Mouse (Mus musculus) cerebellum, adult 18-20 months (tissue): Measurements from ENCODE around the gene Rps28.

Experiments
- DNase-seq, 2 experiments: peaks; one replicate each; pipeline ENCODE4 v3.0.0; 2021

The Rps28 gene

GRCm38 (mm10) chr17:33811142-33811516 is 13.2 kb downstream of the Rps28 start:
- DNase-seq = no peak

DNA sequence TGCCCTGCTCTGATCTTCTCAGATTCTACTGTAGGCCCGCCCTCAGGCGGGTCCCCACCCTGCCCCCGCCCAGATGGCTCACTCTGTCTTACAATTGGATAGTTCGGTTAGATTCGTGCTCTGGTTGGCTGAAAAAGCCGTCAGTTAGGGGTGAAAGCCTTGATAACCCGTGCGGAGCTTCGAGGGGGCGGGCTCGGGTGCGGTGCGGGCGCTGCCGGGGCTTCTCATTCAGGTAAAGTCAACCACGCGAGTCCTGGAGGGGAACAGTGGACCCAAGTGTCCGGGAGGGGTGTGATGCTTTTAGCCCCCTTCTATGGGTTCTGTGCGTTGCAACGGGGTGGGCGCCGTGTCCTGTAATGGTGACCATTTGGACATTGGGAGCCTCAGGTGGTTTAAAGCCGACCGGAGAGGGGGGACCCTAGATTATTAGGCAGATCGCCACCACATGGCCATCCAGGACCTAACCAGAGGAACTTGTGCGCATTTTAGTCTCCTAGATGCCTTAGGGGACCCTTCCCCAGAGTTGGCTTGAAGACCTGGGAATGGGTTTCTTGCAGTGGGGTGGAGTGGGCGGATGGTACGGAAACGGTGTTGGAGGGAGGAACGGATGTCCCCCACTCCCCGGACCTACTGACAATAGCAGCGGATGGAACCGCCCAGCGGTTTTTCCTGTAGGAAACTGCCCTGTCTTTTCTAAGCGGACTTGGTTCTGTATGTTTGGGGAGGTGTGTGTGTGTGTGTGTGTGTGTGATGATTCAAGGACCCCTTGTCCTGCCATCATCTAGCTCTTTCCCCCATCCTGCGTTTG is 13.8 kb downstream of the Rps28 start, which contains the start of gene Kank3:
Gene Kank3 (plus strand): TSS at position 186 of the 808 bp plus-strand sequence.
- DNase-seq = peak; percentile 73 to 81

GRCm38 (mm10) chr17:33808192-33808591 is 16.2 kb downstream of the Rps28 start:
- DNase-seq = no peak

DNA sequence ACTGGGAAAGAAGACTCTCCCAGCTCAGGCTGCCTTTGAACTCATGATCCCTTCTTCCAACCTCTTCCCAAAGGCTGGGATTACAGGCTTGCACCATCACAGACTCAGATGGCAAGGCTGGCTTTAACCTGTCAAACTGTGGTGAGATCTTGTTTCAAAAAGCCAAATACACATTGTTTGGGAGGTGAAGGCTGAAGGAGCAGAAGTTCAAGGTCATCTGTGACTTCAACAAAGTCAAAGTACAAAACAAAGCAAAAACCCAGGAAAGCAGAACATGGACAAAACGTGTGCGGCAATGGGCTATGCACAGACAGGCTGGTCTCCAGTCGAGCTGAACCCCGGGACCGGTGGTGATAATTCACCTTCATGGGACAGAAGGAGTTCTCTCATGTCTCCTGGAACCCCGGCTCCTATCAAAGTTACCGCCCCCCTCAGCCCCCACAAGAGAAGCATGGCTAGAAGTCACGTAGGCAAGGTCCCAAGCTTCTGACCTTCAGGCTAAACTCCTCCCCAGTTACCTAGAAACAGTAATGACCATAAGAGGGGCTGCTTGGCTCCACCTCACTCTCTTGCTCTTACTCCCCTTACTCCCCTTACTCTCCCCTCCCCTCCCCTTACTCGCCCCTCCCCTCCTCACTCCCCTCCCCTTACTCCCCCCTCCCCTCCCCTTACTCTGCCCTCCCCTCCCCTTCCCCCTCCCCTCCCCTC is 17.0 kb downstream of the Rps28 start:
- DNase-seq = no peak

DNA sequence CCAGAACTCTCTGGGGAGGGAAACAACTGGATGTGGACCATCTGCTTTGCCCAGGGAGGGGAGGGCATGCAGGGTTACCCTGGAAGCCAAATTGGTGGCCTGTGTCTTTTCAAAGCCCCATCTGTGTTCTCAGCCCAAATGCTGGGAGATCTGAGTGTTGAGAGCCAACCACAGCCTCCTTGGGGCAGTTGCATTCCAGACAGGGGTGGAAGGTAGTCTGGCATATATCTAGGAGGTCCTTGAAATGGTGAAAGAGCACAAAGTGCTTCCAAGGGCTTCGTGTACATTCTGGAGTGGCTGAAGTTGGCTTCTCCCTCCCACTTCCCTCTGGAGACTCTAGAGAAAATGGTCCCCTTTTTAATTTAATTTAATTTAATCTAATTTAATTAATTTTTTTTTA is 19.6 kb downstream of the Rps28 start:
- DNase-seq = no peak

DNA sequence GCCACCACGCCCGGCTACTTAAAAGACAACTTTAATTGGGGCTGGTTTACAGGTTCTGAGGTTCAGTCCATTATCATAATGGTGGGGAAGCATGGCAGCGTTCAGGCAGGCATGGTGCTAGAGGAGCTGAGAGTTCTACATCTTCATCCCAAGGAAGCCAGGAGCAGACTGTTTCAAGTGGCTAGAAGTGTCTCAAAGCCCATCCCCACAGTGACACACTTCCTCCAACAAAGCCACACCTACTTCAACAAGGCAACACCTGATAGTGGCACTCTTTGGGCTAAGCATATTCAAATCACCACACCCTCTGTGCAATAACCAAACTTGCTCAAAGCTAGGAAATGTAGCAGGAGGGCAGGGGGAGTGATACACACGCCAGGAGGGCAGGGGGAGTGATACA is 20.2 kb downstream of the Rps28 start:
- DNase-seq = no peak

- DNase-seq = no peak
Observed at GRCm38 (mm10) chr17:33802221-33802620, 22.1 kb downstream of the Rps28 start.

DNA sequence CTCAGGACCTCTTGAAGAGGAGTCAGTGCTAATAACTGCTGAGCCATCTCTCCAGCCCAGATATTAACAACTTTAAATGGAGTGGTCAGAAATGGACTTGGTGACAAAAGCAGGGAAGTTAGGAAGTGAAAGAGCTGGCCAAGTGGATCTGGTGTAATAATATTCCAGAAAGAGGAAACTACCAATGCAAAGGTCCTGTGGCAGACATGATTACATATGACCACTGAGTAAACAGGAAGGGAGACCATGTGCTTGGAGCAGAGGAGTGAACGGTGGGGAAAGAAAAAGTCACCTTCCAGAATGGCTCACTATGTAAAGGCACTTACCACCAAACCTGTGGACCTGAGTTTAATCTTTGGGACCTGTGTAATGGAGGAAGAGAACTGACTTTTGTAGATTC is 25.1 kb downstream of the Rps28 start:
- DNase-seq = no peak

DNA sequence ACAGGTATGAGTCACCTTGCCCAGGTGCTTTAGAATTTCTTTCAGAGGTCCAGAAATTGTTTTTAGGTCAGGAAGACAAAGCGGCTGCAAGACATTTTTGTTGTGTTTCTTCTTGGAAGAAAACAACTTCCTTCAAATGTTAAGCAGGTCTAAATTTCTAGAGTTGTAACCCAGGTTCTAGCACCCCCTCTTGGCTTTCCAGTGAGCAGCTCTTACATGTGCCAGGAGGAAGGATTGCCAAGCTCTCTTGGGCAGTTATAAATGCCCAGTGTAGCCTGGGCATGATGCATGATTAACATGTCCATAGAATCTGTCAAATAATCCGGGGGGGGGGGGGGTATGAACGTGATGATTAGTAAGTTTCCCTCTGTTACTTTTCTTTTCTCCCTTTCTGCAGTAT is 26.1 kb downstream of the Rps28 start:
- no peak for DNase-seq

- no peak for DNase-seq
Observed at GRCm38 (mm10) chr17:33788732-33789131, 35.6 kb downstream of the Rps28 start.

GRCm38 (mm10) chr17:33786375-33786774 is 38.0 kb downstream of the Rps28 start:
- DNase-seq = no peak

GRCm38 (mm10) chr17:33784939-33785338 is 39.4 kb downstream of the Rps28 start:
- no peak for DNase-seq

GRCm38 (mm10) chr17:33783408-33783807 is 41.0 kb downstream of the Rps28 start:
- DNase-seq = peak in 1 of 2 experiments; percentile 7

DNA sequence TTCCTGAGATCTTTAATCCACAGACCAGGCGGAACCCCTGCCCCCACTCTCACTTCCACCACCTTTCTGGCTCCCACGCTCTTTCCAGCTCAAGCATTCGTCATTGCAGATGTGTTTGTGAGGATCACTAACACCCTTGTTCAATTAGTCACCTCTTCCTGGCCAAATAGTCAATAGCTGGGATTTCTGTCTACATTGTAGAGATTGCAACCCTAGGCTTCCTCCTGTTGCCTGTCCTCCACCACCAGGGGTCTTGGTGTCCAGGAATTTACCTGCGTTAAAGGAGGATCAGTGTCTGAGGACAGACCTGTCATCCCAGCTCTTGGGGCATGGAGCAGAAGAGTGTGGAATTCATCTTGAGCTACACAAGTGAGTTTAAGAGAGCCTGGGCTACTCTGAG is 42.3 kb downstream of the Rps28 start:
- DNase-seq = no peak

DNA sequence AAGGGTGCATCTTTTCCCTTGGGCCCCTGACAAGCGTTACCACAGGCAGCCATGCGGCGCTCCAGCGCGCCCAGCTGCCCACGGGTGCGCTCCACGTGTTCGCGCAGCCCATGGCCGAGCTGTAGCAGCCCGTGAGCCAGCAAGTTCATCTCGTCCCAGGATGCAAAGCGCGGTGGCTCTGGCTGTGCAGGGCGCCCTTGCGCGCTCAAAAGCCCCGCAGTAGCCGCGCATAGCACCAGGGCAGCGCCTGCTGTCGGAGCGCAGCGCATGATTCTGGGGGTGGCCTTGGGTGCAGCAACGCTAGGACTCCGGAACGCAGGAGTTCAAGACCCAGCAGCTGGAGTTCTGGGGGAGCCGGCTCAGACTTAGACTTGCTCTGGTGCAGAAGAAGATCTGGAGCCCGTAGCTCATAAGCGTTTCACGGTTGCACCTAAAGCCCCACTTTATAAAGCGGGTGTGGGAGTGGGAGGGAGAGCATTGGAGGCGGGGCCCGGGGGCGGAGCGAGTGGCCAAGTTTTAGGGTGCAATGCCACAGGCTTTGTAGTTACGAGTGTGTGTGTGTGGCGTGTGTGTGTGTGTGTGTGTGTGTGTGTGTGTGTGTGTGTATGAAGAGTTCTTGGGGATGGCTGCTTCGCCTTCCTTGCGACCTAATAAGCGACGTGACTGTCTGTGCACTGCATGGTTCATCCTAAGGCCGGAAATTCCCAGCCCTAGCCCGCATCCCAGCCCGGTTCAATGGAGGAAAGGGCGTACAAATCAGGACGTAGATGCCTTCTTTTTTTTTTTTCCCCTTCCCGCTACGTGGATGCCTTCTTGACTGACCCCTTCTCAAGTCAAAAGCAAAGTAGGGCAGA is 43.0 kb downstream of the Rps28 start, which contains the start of gene Angptl4:
Gene Angptl4 (minus strand): TSS at position 707 of the 854 bp plus-strand sequence.
- peak; percentile 20 to 30 for DNase-seq

- DNase-seq = no peak
Observed at GRCm38 (mm10) chr17:33780431-33780830, 43.9 kb downstream of the Rps28 start.

DNA sequence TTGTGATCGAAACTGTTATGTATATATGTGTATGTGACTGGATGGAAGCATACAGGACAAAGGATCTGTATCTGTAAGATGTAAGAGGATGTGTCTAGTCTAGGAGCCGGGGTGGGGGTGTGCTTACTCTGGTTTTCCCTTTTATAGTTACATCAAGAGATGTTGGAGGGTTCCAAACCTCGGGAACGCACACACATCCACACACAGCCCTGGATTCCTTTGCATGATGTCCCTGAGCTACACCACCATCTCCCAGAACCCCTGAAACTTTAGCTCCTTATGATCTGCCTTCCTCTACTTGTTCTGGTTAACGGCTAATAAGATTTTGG is 44.4 kb downstream of the Rps28 start:
- DNase-seq = no peak

GRCm38 (mm10) chr17:33779271-33779966 is 44.9 kb downstream of the Rps28 start:
- peak; percentile 40 to 42 for DNase-seq

- no peak for DNase-seq
Observed at GRCm38 (mm10) chr17:33775287-33775686, 49.1 kb downstream of the Rps28 start.

DNA sequence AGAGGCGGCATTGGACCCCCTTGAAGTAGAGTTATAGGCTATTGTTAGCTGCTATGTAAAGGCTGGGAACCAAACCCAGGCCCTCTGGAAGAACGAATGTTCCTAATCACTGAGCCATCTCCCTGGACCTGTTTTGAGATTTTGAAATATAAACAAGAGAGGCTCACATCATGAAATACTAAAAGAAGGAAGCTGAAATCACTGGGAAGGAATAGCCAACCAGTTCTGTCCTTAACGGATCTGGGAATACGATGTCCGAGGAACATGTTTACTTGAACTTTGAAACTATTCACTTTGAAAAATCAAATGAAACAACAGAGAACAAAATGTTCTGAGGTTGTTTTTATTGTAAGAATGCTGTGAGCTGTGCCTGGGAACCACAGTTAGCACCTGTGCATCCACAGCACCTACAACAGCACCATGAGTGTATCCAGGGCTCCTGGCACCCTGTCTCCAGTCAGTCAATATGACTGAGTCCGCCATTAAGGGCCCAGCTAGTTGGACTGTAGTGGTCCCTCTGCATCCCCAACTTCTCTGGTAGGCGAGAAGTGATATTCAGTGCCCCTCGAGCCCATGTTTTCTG is 49.7 kb downstream of the Rps28 start:
- no peak for DNase-seq

- DNase-seq = no peak
Observed at GRCm38 (mm10) chr17:33773871-33774572, 50.3 kb downstream of the Rps28 start.

- DNase-seq = no peak
Observed at GRCm38 (mm10) chr17:33773426-33773825, 50.9 kb downstream of the Rps28 start.
